Mouse (Mus musculus): Measurements from ENCODE around the gene 4933430I17Rik. TPM values are rescaled to one million over a fixed set of nuclear protein-coding genes. Genes with fewer than 3 reads are reported as not detected.

The 4933430I17Rik gene
- polyA plus RNA-seq, 1 experiment from 2014 or later = 0.23 TPM

DNA sequence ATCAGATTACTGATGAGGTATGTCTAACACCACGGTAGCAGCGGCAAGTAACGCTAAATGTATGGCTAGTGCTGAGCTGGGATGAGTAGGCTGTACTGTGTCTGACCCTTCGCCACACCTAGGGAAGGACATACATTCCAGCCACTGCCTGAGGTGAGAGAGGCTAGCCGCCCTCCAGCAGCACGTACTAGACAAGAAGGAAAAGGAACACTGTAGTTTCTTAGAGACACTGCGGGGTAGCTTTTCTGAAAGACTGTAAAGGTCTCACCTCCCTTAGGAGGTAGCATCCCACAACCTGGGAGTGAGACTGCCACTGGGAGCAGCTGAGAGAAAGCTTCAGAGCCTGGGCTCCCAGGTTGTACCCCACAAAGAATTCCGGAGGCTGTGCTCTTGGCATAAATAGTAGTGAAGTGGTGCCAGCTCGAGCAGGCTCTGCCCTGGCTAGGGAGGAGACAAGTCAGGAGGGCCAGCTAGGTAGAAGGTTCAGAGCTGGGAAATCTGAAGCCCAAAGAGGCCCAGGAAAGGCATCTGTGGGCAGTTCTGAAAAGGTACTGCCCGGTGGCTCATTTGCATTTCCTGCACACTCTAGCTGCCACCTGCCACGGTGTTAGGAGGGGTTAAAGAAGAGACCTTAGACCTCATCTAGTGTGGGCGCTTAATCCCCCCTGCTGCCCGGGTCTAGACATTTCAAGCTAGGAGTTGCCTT, 6.6 kb upstream of the 4933430I17Rik start:
- no peaks in the 10 kb centered on the region for H3K9me3 ChIP-seq (replicated peaks)
- peak overlapping the region; percentile 89 for H3K4me3 ChIP-seq (replicated peaks)
- H3K27ac ChIP-seq = peak overlapping the region; percentile 100
- peak overlapping the region; percentile 89 for H3K4me2 ChIP-seq
- peak overlapping the region; percentile 99 for H3K9ac ChIP-seq
- WGBS (ENCODE audit: insufficient replicate concordance) = 33% methylated on average over 13 of the region's 13 CpGs
- no peaks in the 10 kb centered on the region for H3K27me3 ChIP-seq
- peaks cover 84% of the 10 kb centered on the region for H3K4me1 ChIP-seq (replicated peaks)
- peaks cover 44% of the 10 kb centered on the region for H3K36me3 ChIP-seq
- DNase-seq (no peak), ATAC-seq (ENCODE audit: low read depth) (no peak)

- H3K4me2 ChIP-seq = peak overlapping the region; percentile 89
- peak overlapping the region; percentile 100 for H3K27ac ChIP-seq
- no peaks in the 10 kb centered on the region for H3K9me3 ChIP-seq (replicated peaks)
- WGBS (ENCODE audit: insufficient replicate concordance) = 2% methylated on average over 26 of the region's 26 CpGs
- no peak for DNase-seq
- H3K36me3 ChIP-seq = peaks cover 41% of the 10 kb centered on the region
- H3K9ac ChIP-seq = peak overlapping the region; percentile 99
- no peaks in the 10 kb centered on the region for H3K27me3 ChIP-seq
- peaks cover 84% of the 10 kb centered on the region for H3K4me1 ChIP-seq (replicated peaks)
- peak; percentile 16 for ATAC-seq (ENCODE audit: low read depth)
- peak overlapping the region; percentile 89 for H3K4me3 ChIP-seq (replicated peaks)
These were observed 5.9 kb upstream of the 4933430I17Rik start for GRCm38 (mm10) chr4:62519122-62519848.

DNA sequence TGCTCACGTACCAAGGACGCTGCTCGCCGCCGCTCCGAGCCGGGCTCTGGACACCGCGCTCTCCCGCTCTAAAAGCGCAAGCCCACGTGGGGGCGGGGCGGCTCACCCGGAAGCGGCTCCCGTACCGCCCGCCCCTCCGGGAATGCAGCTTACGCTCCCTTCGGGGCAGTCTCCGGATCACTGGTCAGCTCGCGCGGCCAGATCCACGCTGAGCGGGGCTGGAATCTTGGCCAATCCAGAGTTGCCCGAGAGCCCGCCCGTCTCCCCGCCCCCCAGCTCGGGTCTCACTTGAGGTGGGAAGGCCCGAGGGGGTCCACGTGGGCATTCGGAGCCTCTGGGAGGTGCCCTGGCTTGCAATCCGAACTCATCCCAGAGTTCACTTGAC, 5.3 kb upstream of the 4933430I17Rik start, which contains the start of gene Alad:
Gene Alad, minus strand, starts transcription at position 70 of the 385 bp plus-strand sequence.
- Histone ChIP-seq H3K4me1 (replicated peaks) (peaks cover 81% of the 10 kb centered on the region), H3K4me3 (replicated peaks) (peak within 1 kb of the TSS; percentile 89), H3K36me3 (peaks cover 37% of the 10 kb centered on the region), H3K27me3 (no peaks in the 10 kb centered on the region), H3K9ac (peak within 1 kb of the TSS; percentile 99), H3K4me2 (peak within 1 kb of the TSS; percentile 89), H3K27ac (peak within 1 kb of the TSS; percentile 100), H3K9me3 (replicated peaks) (no peaks in the 10 kb centered on the region)
- under 1% methylated on average over 37 of the region's 37 CpGs for WGBS (ENCODE audit: insufficient replicate concordance)
- peak; percentile 93 for DNase-seq
- ATAC-seq (ENCODE audit: low read depth) = peak; percentile 59

DNA sequence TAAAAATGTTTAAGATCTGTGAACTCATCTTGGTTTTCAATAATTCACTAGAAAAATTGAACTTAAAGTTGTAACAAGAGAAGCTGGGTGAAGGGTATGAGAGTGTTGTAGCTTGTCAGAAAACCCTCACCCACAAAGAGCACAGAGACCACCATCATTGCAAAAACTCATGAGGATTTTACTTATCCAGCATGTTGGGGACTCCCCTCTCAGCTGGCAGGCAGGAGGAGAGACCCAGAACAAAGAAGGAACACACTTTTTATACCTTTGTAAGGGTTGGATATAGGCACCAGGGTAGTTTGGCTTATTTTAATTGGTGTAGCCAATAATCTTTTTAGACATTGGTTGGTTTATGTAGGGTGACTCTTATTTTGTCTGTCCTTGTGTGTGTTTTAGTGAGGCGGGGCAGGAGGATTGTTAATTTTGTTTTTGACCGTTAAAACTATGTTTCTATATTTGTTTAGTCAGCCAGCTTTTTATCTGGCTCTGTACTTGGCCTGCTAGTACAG, 4.2 kb upstream of the 4933430I17Rik start:
- H3K4me2 ChIP-seq = peak overlapping the region; percentile 89
- peaks cover 26% of the 10 kb centered on the region for H3K36me3 ChIP-seq
- WGBS (ENCODE audit: insufficient replicate concordance) = 63% methylated on average over 2 of the region's 2 CpGs
- peaks cover 74% of the 10 kb centered on the region for H3K4me1 ChIP-seq (replicated peaks)
- H3K9me3 ChIP-seq (replicated peaks) = no peaks in the 10 kb centered on the region
- no peaks in the 10 kb centered on the region for H3K27me3 ChIP-seq
- peak overlapping the region; percentile 89; the same call in 1 of the 2 replicates for H3K4me3 ChIP-seq (replicated peaks)
- peak overlapping the region; percentile 99 for H3K9ac ChIP-seq
- ATAC-seq (ENCODE audit: low read depth) (no peak), DNase-seq (no peak)
- peak overlapping the region; percentile 100 for H3K27ac ChIP-seq

DNA sequence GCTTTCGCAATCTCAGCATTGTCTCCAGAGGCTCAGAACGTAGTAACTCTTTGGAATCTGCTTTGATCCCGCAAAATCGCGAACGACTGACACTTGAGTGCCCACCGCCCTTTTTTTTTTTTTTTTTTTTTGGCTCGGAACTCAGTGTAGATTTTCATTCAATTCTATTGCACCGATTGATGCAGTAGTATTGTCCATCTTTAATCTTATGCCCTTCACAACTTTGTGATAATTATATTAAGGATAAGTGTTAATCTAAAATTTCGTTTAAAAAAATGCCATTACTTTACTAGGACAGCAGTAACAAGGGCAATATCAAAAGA, 281 bp downstream of the 4933430I17Rik start:
- H3K27ac ChIP-seq = no peak overlapping the region
- peak overlapping the region; percentile 88 for H3K4me2 ChIP-seq
- no peak overlapping the region for H3K9ac ChIP-seq
- H3K4me3 ChIP-seq (replicated peaks) = peak overlapping the region; percentile 91
- no peaks in the 10 kb centered on the region for H3K27me3 ChIP-seq
- H3K36me3 ChIP-seq = peaks cover 25% of the 10 kb centered on the region
- ATAC-seq (ENCODE audit: low read depth) (no peak), DNase-seq (no peak)
- 2% methylated on average over 10 of the region's 10 CpGs for WGBS (ENCODE audit: insufficient replicate concordance)
- peaks cover 38% of the 10 kb centered on the region for H3K4me1 ChIP-seq (replicated peaks)
- H3K9me3 ChIP-seq (replicated peaks) = no peaks in the 10 kb centered on the region

- H3K4me2 ChIP-seq = no peak overlapping the region
- ATAC-seq (ENCODE audit: low read depth) (no peak), DNase-seq (no peak)
- H3K4me3 ChIP-seq (replicated peaks) = no peak overlapping the region
- peaks cover 25% of the 10 kb centered on the region for H3K36me3 ChIP-seq
- H3K9me3 ChIP-seq (replicated peaks) = no peaks in the 10 kb centered on the region
- no peak overlapping the region for H3K27ac ChIP-seq
- H3K4me1 ChIP-seq (replicated peaks) = peaks cover 38% of the 10 kb centered on the region
- H3K27me3 ChIP-seq = no peaks in the 10 kb centered on the region
- no peak overlapping the region for H3K9ac ChIP-seq
- WGBS (ENCODE audit: insufficient replicate concordance) = 41% methylated on average over 2 of the region's 2 CpGs
These were observed 1.1 kb downstream of the 4933430I17Rik start for GRCm38 (mm10) chr4:62526256-62526655.

- ATAC-seq (ENCODE audit: low read depth) (no peak), DNase-seq (no peak)
- 16% methylated on average over 4 of the region's 4 CpGs for WGBS (ENCODE audit: insufficient replicate concordance)
- H3K4me3 ChIP-seq (replicated peaks) = no peak overlapping the region
- H3K4me2 ChIP-seq = no peak overlapping the region
- no peaks in the 10 kb centered on the region for H3K9me3 ChIP-seq (replicated peaks)
- peaks cover 28% of the 10 kb centered on the region for H3K4me1 ChIP-seq (replicated peaks)
- H3K27ac ChIP-seq = no peak overlapping the region
- no peak overlapping the region for H3K9ac ChIP-seq
- H3K27me3 ChIP-seq = no peaks in the 10 kb centered on the region
- H3K36me3 ChIP-seq = peaks cover 13% of the 10 kb centered on the region
These were observed 2.5 kb downstream of the 4933430I17Rik start for GRCm38 (mm10) chr4:62527655-62528054.

- no peak overlapping the region for H3K4me3 ChIP-seq (replicated peaks)
- no peaks in the 10 kb centered on the region for H3K9me3 ChIP-seq (replicated peaks)
- H3K4me1 ChIP-seq (replicated peaks) = peaks cover 6% of the 10 kb centered on the region
- H3K36me3 ChIP-seq = no peaks in the 10 kb centered on the region
- no peak overlapping the region for H3K9ac ChIP-seq
- no peak overlapping the region for H3K27ac ChIP-seq
- 62% methylated on average over 6 of the region's 6 CpGs for WGBS (ENCODE audit: insufficient replicate concordance)
- no peaks in the 10 kb centered on the region for H3K27me3 ChIP-seq
- no peak for DNase-seq
- ATAC-seq (ENCODE audit: low read depth) = no peak
- H3K4me2 ChIP-seq = no peak overlapping the region
These were observed 8.6 kb downstream of the 4933430I17Rik start for GRCm38 (mm10) chr4:62533729-62534128.

DNA sequence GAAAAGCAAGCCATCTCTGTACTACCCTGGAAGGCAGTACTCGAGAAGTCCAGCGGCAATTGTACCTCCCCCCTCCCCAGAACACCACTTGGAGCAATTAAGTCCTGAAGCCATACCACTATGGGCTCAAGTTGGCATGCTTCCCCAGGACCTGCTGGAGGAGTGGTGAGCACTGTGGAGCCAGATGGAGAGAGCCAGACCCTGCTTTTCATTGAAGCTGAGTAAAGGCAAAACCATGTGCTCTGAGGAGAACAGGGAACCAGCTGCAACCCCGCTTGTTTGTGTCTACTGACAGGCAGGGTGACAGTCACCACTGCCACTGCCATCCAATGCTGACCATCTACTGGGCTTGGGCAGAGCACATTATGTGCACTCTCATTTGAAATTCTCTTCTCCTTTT, 16.6 kb downstream of the 4933430I17Rik start:
- Histone ChIP-seq H3K4me1 (replicated peaks) (no peaks in the 10 kb centered on the region), H3K27me3 (no peaks in the 10 kb centered on the region), H3K4me2 (no peak overlapping the region), H3K4me3 (replicated peaks) (no peak overlapping the region), H3K9me3 (replicated peaks) (no peaks in the 10 kb centered on the region), H3K9ac (no peak overlapping the region), H3K36me3 (no peaks in the 10 kb centered on the region), H3K27ac (no peak overlapping the region)
- DNase-seq (no peak), ATAC-seq (ENCODE audit: low read depth) (no peak)
- WGBS (ENCODE audit: insufficient replicate concordance) = 69% methylated on average over 3 of the region's 3 CpGs

DNA sequence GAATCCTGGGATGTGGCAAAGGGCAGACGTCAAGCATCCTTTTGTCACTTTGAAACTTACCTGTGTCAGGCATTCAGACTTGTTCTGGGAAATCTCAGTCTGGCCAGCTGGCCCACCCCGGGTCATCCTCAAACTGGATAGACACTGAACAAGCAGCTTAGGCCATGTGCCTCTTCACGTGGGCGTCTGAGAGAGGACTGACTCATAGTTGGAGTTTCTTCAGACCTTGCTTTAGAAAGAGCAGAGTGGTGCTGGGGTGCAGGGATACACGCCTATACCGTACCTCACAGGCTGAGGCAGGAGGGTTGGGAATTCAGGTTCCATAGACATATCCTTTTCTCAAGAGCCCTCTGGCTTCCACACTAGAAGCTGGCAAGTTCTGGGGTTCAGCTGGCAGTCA, 18.6 kb downstream of the 4933430I17Rik start:
- H3K4me3 ChIP-seq (replicated peaks) = no peak overlapping the region
- no peaks in the 10 kb centered on the region for H3K36me3 ChIP-seq
- H3K4me1 ChIP-seq (replicated peaks) = no peaks in the 10 kb centered on the region
- H3K9ac ChIP-seq = no peak overlapping the region
- no peak overlapping the region for H3K27ac ChIP-seq
- H3K4me2 ChIP-seq = no peak overlapping the region
- 62% methylated on average over 6 of the region's 6 CpGs for whole genome bisulfite sequencing (ENCODE audit: insufficient replicate concordance)
- DNase-seq = no peak
- no peak for ATAC-seq (ENCODE audit: low read depth)
- no peaks in the 10 kb centered on the region for H3K9me3 ChIP-seq (replicated peaks)
- no peaks in the 10 kb centered on the region for H3K27me3 ChIP-seq

- H3K27me3 ChIP-seq = no peaks in the 10 kb centered on the region
- H3K4me3 ChIP-seq (replicated peaks) = no peak overlapping the region
- ATAC-seq (ENCODE audit: low read depth) = no peak
- H3K27ac ChIP-seq = no peak overlapping the region
- H3K9ac ChIP-seq = no peak overlapping the region
- no peak overlapping the region for H3K4me2 ChIP-seq
- H3K9me3 ChIP-seq (replicated peaks) = no peaks in the 10 kb centered on the region
- no peak for DNase-seq
- no peaks in the 10 kb centered on the region for H3K36me3 ChIP-seq
- no peaks in the 10 kb centered on the region for H3K4me1 ChIP-seq (replicated peaks)
These were observed 19.6 kb downstream of the 4933430I17Rik start for GRCm38 (mm10) chr4:62544801-62545200.

Data from liver, embryonic 13.5 days (tissue).